Mouse (Mus musculus): ENCODE results near the gene Zbtb20.

Gene Zbtb20

DNA sequence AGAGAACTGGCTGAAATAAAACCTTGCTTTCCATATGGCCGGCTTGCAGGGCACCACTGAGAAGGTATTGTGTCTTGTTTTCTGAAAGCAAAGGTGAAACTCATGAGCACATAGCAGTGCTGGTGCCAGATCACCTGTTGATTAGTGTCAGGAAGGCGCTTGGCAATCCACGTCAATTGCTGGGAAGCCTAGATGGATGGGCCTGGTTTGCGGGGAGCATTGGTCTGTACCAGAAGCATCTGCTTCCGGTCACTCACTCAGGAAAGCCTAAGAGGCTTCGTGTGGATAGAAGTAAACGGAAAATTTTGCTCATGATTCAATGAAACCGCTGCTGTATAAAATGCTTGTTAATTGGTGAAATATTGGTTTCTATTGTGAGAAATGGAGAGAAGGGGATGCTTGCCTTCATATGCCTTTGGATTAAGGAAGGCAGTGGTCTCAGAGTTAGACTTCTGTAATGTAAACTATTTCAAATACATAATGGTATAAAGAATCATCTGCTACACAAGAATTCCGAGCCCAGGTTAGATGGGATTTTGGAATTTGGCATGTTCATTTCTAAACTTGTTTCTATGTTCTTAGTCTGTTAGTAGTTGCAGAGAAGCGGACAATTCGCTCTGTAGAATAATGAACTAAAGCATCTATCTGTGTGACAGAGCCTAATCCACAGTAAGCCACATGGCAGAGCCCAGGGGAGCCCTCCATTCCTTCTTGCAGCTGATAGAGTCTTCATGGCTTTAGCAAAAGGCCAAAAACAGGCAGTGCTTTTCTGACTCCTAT is 521.4 kb downstream of the Zbtb20 start:
- no peak for DNase-seq (ENCODE audit: low spot score in 2 of 2)

DNA sequence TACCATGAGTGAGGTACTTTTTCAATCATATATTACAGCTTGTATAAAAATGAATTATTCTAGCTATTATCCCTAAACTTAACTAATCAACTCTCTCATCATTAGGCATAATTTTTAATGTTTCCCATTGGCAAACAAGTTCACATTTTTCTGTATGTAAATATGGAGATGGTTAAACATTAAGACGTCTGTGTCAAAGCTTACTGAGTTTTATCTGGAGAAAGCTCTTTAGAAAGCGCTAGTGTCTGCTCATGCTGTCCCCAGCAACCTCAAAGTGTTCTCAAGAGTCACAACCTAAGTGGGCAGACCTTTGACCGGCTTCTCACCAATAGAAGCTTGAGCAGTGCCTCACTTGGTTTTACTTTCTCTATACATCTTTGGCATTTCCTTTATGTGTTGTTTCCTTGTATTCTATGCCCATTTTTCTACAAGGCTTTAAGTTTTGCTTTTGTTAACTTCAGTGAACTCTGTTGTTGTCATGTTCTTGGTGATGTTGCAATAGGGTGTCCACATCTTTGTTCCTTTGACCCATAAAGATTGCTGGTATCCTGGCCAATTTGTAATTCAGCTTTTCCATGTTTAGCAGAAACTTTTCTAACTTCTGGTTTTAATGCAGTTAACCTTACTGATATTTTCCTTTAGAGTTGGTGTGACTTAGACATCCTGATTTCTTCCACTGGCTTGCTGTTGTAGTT is 522.1 kb downstream of the Zbtb20 start:
- DNase-seq (ENCODE audit: low spot score in 2 of 2): no peak

DNA sequence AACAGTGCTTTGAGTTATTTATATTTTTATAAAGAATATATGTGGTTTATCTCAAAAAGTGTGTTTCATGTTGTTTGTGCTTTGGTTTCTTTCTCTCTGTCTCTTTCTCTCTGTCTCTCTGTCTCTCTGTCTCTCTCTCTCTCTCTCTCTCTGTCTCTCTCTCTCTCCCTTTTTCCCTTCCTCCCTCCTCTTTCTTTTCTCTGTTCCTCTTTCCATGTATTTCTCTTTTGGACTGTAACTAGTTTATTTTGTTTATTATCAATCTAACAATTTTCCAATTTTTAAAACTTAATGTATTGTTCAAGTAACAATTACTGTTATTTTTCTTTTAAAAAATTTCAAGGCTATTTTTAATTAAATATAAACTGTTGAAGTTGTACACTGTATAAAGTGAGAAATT is 523.7 kb downstream of the Zbtb20 start:
- no peak for DNase-seq (ENCODE audit: low spot score in 2 of 2)

DNA sequence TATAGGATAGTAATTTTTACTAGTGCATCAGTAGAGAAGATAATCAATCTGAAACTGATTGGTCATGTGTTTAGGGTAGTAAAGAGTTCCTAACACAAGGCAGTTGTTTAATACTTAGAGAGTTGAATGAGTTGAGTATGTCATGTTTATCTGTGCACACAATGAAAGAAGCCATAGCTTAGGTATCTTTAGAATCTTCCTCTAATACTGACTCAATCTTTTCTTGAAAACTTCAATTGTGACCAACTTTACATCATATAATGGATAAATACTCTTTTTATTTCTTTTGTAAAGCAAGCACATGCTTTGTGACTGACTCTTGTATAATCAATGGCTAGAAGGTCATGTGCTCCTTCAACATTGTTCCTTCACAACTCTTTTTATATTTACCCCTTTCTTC is 524.4 kb downstream of the Zbtb20 start:
- no peak for DNase-seq (ENCODE audit: low spot score in 2 of 2)

DNA sequence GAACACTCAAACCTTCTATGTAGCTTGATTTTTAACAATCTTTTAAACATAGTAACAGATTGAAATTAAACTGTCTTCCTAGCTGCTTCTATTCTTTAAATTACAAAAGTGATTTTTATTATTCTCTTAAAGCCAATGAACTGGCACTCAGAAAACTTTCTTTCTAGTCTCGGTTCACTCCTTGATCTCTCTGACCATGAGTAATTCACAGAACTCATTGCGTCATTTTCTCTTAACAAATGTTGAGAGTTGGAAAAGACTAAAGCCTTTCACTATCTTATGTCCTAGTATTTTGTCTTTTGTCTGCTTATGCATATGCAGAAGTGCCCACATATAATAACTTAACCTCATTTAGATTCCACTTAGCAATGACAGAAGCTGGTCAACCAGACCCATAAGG is 525.3 kb downstream of the Zbtb20 start:
- DNase-seq (ENCODE audit: low spot score in 2 of 2): no peak

DNA sequence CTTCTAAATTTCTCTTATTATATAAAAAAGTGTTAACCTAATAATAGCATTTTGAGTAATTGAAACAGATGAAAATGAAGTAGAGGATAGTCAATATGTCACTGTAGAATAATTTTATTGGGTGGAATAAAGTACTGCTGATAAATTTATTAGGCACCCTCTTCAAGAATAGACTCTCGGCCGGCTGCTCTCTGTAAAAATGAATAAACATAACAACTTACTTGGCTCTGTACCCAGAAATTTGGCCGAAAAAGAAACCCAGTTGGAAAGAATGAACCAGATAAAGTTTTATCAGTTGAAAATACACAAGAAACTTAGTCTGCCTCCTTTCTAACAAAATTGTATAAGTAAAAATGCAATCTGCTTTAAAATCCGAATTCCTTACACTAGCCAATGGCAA is 527.2 kb downstream of the Zbtb20 start:
- no peak for DNase-seq (ENCODE audit: low spot score in 2 of 2)

DNA sequence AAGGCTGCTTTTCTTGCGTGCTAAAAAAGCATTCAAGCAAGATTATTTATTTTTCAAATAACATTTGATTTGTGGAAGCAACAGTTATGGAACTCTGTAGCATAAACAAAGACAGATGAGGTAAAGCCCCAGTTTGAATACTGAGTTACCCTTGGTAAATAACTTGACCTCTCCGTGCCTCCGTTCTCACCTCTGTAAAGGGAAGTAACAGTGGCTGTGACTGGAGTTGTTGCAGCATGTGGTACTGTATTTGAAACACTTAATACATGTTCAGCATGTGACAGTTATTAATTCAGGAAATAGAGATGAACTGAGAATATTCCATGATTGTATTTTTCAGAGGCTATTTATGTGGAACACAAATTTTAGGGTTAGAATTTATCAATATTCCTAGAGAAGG is 529.4 kb downstream of the Zbtb20 start:
- DNase-seq (ENCODE audit: low spot score in 2 of 2): no peak

DNA sequence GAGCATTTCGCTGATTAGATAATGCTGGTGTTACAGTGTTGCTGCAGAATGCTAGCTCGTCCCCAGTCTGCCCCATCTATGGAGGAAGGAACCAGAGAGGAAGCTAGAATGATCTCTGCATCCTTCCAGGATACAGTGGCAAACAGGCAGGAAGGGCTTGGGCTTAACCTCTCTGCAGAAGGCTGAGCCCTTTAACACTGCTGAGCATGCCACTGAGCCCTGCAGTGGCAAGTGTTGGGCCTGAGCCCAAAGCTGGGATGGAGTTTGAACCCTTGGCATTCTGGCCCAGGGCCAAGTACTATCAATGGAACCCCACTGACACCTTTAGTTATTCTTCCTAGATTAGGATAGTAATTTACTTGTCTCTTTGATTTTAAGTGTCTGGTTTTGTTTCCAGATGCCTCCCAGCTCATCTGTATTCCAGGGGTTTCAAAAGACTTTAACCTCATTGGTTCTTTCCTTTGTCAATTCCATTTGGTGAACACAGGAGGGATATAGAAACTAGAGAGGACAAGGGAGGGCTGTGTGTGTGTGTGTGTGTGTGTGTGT is 532.0 kb downstream of the Zbtb20 start:
- no peak for DNase-seq (ENCODE audit: low spot score in 2 of 2)

DNA sequence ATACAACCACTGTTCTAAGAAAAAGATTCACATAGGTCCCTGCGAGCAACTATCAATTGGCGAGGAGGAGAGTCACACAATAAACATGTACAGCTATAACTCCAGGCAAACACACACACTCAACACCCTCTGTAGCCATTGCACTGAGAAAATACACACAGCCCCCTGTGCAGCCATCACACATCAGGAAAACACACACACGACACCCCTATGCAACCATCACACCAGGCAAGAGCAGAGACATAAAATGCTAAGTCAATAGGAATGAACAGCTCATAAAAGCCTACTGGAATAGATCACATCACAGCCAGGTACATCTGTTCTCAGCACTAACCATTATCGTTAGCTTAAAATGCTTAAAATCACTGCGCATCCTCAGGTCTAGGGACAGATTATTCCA is 532.9 kb downstream of the Zbtb20 start:
- no peak for DNase-seq (ENCODE audit: low spot score in 2 of 2)

DNA sequence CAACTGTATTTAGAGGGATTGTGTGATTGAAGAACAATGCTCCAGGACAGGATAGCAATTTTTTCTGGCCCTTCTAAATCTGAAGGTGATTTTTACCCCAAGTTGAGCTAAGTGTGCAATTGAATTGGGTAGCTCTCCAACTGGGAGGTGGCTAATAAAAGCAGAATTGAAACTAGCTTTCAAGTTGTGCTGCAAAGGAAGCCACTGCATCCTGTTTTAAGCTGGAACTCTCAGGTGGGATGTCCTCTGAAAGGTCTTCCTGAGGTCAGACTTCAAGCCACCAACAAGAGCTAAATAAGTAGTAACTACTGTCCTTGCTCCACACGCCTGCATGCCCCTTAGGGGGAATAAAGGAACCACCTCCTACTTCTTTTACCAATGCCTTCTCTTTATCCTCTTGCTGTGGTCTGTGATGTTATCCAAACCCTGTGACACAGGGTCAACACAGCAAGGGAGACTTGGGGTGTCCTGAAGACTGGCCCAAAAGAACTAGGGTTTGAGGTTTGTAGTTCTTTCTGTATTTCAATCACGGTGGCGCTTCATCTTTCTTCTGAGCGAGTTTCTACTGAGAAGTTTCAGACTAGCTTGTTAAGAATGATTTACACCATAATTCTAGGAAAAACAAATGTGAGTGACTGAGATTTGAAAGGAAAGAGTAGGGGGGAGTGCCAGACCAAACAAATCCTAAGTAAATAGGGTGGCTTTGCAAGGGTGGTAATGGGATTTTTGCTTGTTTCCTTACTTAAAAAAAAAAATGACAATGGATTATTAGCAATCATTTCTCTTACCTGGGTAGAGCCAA is 533.6 kb downstream of the Zbtb20 start:
- DNase-seq (ENCODE audit: low spot score in 2 of 2): no peak

DNA sequence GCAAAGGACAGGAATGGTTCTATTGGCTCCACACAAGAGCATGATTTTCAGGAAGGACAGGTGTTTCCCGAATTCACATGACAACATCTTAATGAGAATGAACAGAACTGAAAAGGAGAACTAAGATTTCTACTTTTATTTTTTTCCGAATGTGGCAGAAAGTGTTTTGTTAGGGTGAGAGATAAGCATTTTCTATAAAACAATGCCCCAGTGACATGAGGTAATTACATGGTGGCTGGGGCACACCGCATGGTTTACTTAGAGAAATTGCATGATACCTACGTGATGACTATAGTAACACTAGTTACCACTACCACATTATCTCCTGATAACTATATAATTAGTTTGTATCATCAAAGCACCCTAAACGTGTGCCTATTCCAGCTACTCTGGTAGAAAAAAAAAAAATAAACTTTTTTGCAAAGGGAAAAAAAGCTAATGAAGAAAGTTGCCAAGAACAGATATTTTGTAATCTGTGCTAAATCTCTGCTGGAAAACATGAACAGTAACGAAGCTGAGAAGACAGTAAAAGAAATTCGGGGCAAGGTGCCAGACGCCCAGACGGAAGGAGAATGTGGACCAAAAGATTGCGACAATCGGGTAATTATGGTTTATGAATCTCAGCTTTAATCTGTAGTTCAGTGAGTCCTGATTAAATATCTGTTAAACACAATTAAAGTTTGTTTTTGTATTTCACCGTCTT is 534.4 kb downstream of the Zbtb20 start:
- no peak for DNase-seq (ENCODE audit: low spot score in 2 of 2)

DNA sequence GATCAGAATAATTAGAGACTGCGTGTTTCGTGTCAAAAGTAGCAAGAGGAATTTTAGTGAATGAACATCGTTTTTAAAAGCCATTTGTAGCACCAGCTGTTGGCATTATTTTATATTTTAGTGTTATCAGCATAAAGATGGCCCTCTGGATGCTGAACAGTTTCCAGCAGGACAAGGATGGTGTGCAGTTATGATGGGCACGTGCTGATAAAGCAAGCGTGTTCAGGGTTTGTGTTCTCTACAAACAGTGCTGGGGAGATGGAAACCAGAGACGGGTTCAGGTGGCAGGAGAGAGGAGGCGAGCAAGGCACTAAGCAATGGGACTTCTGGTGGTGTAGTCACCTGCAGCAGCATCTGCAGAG is 534.9 kb downstream of the Zbtb20 start:
- no peak for DNase-seq (ENCODE audit: low spot score in 2 of 2)

DNA sequence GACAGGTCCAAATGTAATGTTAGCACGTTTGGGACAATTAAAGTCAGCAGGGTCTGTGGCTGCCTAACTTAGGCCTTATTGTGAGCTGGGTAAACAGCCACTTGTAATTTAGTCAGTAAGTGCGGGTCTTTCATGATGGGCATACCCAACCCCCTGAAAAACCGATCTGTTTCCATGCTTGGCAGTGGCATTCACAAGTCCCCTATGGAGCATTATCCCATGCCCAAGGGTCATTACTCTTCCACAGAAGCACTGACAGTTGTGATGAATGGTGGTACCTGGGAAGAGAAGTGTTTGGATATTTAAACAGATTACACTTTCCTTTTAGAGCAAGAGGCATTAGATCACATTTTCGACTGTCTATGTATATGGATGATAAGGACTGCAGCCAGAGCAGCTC is 540.2 kb downstream of the Zbtb20 start:
- no peak for DNase-seq (ENCODE audit: low spot score in 2 of 2)

DNA sequence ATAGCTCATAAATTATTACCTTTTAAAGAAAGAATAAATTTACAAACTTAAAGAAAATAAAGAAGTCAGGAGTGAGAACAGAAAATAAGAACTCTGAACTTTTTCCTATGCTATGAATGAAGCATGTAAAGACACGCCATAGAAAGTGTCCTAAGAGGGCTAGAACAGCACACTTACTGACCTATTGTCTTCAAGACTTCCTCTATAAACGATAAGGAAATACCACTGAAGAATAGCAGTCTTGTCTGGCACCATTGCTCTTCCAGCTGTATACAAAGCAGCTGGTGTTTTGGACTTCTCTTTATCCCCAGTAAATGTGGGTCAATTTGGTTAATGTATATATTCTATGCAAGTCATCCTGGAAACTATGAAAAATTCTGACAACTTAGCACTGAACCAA is 544.2 kb downstream of the Zbtb20 start:
- DNase-seq (ENCODE audit: low spot score in 2 of 2): no peak

DNA sequence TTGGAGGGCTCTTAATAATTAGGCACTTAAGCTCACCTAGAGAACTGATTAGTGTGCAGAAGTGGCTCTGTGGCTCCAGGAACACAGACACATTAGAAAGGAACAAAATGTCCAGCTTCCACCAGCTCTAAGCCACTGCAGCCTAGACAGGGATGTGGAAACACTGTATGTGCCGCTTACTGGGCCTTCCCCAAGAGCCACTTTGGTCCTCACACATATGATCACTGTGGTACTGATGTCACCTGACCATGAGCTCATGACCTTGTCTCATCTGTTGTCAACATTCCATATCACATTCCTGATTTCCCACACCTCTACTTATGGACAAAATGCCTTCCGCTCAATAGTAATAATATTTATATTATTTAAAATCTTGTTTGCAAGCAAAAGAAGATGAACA is 553.3 kb downstream of the Zbtb20 start:
- DNase-seq (ENCODE audit: low spot score in 2 of 2): no peak

DNA sequence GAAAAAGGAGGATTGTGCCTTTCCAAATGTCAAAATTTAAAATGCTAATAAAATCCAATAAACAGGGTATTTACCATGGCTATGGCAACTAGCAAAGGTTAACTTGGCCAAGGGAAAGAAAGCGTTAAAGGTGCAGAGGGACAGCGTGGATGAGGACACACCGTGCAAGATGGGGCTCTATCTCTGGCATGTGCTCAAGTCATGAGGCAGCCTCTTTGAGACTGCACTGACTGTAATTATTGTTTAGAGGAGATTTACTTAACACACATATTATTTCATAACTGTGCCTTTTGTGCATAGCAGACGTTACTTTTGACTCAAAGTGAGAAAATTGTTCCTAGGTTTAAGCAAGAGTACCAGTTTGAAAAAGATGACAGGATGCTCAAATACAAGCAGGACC is 554.3 kb downstream of the Zbtb20 start:
- no peak for DNase-seq (ENCODE audit: low spot score in 2 of 2)

DNA sequence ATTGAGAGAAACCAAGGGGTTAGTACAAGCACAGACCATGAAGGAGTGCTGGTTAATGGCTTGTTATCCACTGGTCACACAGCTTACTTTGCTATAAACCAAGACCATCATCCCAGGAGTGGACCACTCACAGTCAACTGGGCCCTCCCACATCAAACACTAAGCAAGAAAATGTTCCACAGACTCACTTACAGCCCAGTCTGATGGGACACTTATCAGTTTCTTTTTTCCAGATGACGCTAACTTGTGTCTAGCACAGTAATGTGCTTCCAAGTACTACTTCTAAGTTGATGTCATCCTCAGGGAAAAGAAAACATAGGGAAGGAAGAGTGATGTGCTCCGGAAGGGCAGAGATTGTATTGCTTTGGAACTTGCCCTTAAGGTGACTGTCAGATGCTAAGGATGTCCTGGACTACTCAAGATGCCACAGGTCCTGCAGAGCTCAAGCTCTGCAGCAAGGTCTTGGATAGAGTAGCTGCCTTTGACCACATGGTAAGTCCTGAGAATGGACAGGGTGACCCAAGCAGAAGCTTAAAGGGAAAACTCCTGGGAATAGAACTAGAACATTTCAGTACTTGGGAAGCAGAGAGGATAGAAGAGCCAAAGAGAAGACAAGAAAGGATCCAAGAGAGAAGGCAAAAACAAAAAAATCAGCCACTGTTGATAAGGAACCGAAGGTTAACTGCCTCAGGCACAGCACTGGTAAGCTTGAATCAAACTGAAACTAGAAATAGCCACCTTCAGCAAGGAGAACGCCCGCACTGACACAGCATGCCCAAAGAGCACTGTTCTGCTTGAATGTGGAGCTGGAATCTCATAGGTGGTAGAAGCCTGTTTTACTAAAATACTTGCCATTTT is 556.1 kb downstream of the Zbtb20 start:
- no peak for DNase-seq (ENCODE audit: low spot score in 2 of 2)

DNA sequence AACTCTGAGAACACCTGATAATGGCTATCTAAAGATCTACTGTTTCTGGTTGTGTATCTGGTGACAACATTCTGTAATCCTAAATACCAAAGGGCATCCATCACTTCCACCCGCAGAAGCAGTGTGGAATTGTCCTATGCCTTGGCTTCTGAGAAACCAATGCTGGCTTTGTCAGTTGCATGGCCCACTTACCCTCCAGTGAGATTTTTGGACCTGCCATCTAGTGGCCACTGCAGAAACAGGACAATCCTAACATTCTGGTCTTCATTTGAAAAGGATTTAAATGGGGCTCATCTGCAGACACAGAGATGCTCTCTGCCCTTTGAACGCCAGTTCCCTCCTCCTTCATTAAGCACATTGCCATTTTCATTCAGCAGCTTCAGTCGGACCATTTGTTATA is 559.3 kb downstream of the Zbtb20 start:
- DNase-seq (ENCODE audit: low spot score in 2 of 2): peak in 1 of 2 experiments; percentile 33

DNA sequence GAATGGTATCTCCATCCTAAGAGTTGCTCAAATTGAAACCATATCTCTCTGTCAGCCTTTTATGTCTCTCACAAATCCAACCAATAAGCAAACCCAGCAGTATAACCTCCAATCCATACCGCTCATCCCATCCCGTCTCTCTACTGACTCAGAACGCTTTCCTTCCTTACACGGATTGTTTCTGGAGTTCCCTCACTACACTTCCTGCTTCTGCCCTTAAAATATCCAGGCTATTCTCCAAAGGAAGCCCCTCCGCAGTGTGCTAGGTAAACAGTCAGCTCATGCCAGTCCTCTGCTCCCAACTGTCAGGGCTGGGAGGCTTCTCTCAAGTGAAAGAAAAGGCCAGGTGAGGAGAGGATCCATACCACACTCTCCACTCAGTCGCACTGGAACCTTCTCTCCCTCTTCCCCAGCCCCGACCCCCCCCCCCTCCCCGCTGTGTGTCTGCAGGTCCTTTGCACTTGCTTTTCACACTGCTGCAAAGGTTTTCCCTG is 563.2 kb downstream of the Zbtb20 start:
- DNase-seq (ENCODE audit: low spot score in 2 of 2): no peak

DNA sequence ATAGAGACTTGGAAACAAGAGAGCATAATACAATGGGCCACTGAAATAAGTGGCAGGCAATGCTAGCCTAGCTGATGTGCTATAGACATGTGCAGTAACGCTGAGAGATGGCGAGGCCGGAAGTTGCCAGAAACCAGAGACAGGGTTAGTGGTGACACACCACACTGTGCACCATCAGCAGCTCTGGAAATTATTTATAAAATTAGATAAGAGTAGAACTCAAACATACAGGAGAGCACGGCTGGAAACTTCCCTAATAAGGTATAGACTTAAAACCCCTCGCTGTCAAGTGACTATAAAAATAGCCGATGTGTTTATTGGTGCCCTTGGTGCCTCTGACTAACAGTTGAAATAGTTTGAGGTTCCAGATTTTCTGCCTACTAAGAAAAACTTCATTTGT is 565.7 kb downstream of the Zbtb20 start:
- no peak for DNase-seq (ENCODE audit: low spot score in 2 of 2)

DNA sequence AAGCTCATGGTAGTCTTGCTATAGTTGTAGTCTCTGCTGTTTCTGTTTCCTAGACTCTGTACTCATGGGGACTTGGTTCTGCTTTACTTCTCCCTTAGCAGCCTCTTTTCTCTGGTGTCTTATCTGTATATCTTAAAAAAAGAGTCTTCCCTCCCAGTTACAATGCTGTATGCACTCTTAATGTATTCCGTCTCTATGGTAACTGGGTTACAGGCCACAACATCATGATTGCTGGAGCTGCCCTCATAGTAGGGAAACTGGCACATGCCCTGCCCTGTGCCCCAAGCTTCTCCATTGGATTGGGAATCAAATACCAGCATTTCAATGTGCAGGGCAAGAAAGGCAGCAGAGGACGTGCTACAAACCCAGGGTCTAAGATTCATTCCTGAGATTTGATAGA is 567.4 kb downstream of the Zbtb20 start:
- no peak for DNase-seq (ENCODE audit: low spot score in 2 of 2)
